Mouse (Mus musculus): ENCODE results near the gene Msh5. TPM values are rescaled to one million over a fixed set of nuclear protein-coding genes. Genes with fewer than 3 reads are reported as not detected.

Gene Msh5
- polyA plus RNA-seq, 1 experiment = 10.9 TPM

DNA sequence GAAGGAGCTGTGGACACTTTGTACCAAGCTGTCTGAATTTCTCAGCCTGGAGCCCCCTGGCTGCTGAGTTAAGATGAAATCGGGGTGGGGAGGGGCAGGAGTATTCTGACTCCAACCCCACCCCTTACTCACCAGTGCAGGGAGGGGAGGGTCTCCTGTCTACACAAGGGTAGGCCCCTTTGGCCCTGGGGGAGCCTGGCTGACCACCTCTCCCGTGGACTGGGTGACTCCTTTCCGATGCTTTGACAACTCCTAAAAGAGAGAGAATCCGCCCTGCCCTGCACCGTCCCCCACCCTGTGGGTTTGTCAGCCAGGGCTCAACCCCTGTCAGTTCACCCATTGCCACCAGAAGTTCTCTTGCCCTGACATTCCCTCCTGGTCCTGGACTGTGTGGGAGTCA, 20.3 kb downstream of the Msh5 start:
- Histone ChIP-seq H3K4me3 (replicated peaks) (no peak overlapping the region), H3K27me3 (replicated peaks) (peaks cover 2% of the 10 kb centered on the region), H3K4me1 (peaks cover 98% of the 10 kb centered on the region), H3K9me3 (no peaks in the 10 kb centered on the region), H3K36me3 (replicated peaks; ENCODE audit: low read length) (peaks cover 46% of the 10 kb centered on the region)
- no peak for TF ChIP-seq GATA1 (IDR thresholded peaks at IDR 0.05; ENCODE audit: borderline replicate concordance, low read length)
- no peak for TF ChIP-seq FLI1 (IDR thresholded peaks at IDR 0.05; ENCODE audit: low read length)

DNA sequence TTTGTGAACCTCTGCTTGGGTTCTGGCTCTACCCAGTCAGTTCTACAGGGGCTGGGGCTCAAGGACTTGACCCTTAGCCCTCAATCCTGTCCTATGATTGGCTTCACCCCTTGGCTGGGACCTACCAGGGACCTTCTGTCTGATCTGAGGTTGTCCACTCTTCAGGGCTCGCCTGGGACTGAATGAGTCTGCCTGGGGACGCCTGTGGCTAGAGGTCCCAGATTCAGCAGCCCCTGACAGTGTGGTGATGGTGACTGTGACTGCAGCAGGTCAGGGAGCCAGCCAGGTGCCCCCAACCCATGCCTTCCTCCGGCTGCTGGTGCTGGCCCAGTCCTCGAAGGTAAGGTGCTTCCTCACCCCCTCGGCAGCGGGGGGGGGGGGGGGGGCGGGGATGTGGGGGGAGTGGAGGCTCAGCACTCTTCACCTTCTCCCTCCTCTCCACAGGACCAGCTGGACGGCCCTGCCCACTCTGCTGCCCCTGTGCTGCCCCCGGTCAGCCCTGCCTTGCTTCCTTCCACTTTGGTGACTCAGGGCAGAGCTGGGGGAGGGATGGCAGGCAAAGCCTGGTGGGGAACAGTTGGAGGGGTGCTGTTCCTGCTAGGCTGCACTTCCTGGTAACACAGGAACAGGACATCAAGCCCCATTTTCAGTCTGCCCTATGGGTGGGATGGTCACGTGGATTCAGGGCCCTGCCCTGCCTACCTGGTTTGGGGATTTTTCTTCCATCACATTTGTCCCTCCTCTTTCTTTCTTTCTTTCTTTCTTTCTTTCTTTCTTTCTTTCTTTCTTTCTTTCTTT, 21.7 kb downstream of the Msh5 start:
- TF ChIP-seq FLI1 (IDR thresholded peaks at IDR 0.05; ENCODE audit: low read length) (no peak), GATA1 (IDR thresholded peaks at IDR 0.05; ENCODE audit: borderline replicate concordance, low read length) (no peak)
- H3K27me3 ChIP-seq (replicated peaks) = peaks cover 5% of the 10 kb centered on the region
- peaks cover 33% of the 10 kb centered on the region for H3K36me3 ChIP-seq (replicated peaks; ENCODE audit: low read length)
- no peaks in the 10 kb centered on the region for H3K9me3 ChIP-seq
- H3K4me3 ChIP-seq (replicated peaks) = peak overlapping the region; percentile 76
- H3K4me1 ChIP-seq = peaks cover 98% of the 10 kb centered on the region

DNA sequence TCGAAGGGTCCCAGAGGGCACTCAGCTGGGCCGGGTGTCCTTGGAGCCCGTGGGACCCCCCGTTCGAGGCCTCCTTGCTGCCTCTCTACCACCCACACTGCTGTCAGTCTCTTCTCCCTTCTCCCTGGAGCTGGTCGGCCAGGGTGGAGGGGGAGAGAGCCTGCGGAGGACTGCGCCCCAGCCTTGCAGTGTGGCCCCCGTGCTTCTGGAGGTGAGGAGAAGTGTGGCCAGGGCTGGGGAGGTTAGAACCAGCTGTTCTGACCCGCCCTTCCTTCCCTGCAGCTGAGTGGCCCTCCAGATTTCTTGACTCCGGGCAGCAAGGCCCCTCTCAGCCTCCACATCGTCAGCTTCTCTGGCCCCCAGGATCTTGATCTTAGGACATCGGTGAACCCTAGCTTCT, 22.3 kb downstream of the Msh5 start:
- Histone ChIP-seq H3K4me1 (peaks cover 94% of the 10 kb centered on the region), H3K27me3 (replicated peaks) (peaks cover 10% of the 10 kb centered on the region), H3K36me3 (replicated peaks; ENCODE audit: low read length) (peaks cover 27% of the 10 kb centered on the region), H3K4me3 (replicated peaks) (peak overlapping the region; percentile 48), H3K9me3 (no peaks in the 10 kb centered on the region)
- no peak for TF ChIP-seq FLI1 (IDR thresholded peaks at IDR 0.05; ENCODE audit: low read length)
- no peak for TF ChIP-seq GATA1 (IDR thresholded peaks at IDR 0.05; ENCODE audit: borderline replicate concordance, low read length)

DNA sequence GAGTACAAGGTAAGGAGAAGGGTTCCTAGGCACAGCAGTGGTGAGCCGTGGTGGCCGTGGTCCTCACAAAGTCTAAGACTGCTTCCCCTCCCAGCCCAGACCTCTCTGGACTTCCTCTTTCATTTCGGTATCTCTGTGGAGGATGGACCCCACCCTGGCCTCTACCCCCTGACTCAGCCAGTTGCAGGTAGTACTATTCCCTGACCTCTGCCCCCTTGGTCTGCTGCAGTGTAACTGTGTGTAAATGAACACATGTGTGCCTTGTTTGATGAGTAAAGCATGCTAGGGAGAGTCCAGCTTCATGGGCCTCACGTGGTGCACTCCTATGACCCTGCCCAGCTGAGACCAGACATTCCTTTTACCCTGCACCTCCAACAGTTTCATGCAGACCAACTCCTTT, 22.8 kb downstream of the Msh5 start:
- Histone ChIP-seq H3K9me3 (no peaks in the 10 kb centered on the region), H3K4me3 (replicated peaks) (peak overlapping the region; percentile 80), H3K36me3 (replicated peaks; ENCODE audit: low read length) (peaks cover 22% of the 10 kb centered on the region), H3K4me1 (peaks cover 89% of the 10 kb centered on the region), H3K27me3 (replicated peaks) (peaks cover 10% of the 10 kb centered on the region)
- TF ChIP-seq FLI1 (IDR thresholded peaks at IDR 0.05; ENCODE audit: low read length) (no peak), GATA1 (IDR thresholded peaks at IDR 0.05; ENCODE audit: borderline replicate concordance, low read length) (no peak)

DNA sequence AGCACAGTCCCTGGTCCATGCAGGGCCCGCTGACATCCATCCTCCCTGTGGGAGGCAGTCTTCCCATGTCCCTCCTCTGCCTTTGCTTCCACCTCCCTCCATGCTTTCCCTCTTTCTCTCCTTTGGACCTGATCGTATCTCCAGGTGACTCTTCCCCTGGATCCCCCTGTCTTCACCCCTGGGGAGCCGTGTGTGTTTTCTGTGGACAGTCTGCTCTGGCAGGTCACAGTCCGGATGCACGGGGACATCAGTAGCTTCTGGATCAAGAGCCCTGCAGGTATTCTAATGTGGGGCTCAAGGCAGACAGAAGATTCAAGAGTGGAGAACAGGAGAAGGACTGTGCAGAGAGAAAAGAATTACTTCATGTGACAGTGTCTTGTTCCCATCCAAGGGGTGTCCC, 23.3 kb downstream of the Msh5 start:
- H3K4me1 ChIP-seq = peaks cover 86% of the 10 kb centered on the region
- peaks cover 17% of the 10 kb centered on the region for H3K36me3 ChIP-seq (replicated peaks; ENCODE audit: low read length)
- TF ChIP-seq FLI1 (IDR thresholded peaks at IDR 0.05; ENCODE audit: low read length) (no peak), GATA1 (IDR thresholded peaks at IDR 0.05; ENCODE audit: borderline replicate concordance, low read length) (no peak)
- peak overlapping the region; percentile 80 for H3K4me3 ChIP-seq (replicated peaks)
- H3K27me3 ChIP-seq (replicated peaks) = peaks cover 11% of the 10 kb centered on the region
- no peaks in the 10 kb centered on the region for H3K9me3 ChIP-seq

DNA sequence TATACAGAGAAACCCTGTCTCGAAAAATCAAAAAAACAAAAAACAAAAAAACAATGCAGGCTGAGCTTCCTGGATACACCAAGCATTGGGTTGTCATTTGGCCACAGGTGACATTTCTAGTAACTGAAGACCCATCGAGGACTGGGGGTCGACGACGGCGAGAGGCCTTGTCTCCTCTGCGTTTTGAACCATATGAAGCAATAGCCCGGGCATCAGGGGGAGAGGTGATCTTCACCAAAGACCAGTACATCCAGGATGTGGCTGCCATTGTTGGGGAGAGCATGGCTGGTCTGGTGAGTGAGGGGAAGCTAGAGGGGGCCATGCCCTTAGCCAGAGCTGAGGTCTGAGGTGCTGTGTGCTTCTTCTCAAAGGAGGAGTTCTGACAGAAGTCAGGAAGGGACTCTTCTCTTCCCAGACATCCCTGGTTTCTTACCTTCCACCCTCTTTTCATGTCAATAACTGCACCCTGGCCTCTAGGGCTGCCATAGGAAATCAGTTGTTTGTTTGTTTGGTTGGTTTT, 23.9 kb downstream of the Msh5 start:
- TF ChIP-seq FLI1 (IDR thresholded peaks at IDR 0.05; ENCODE audit: low read length) (no peak), GATA1 (IDR thresholded peaks at IDR 0.05; ENCODE audit: borderline replicate concordance, low read length) (no peak)
- no peak overlapping the region for H3K4me3 ChIP-seq (replicated peaks)
- no peaks in the 10 kb centered on the region for H3K9me3 ChIP-seq
- peaks cover 11% of the 10 kb centered on the region for H3K36me3 ChIP-seq (replicated peaks; ENCODE audit: low read length)
- H3K27me3 ChIP-seq (replicated peaks) = peaks cover 14% of the 10 kb centered on the region
- peaks cover 86% of the 10 kb centered on the region for H3K4me1 ChIP-seq

DNA sequence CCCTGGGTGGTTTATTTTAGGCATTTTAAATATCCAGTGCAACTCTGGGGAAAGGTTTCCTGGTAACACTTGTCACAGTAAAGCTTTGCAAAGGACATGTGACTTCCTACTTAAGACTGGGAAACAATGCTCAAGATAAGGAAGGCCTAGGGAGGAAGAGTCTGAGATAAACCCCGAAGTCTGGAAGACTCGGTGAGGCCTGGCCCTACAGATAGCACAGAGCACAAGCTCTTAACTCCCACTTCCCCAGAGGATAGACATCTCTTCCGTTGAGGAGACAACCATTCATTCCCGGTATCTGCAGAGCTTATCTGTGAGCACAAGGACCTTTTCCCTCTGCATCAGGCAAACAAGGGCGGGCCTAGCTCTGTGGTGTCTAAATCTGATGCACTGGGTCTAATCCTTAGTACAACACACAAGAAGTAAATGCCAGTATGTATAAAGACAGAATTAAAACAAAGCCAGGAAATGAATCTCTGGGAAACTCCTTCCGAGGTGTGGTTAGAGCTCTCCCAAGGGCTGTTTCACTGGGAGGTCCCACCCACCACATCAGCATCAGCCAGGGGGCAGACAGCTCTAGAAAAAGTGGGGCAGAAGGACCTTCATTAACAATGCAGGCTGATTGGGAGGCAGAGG, 24.6 kb downstream of the Msh5 start:
- H3K9me3 ChIP-seq = no peaks in the 10 kb centered on the region
- peaks cover 12% of the 10 kb centered on the region for H3K36me3 ChIP-seq (replicated peaks; ENCODE audit: low read length)
- no peak for TF ChIP-seq FLI1 (IDR thresholded peaks at IDR 0.05; ENCODE audit: low read length)
- TF ChIP-seq GATA1 (IDR thresholded peaks at IDR 0.05; ENCODE audit: borderline replicate concordance, low read length) = peak; percentile 80; the same call in 2 of the 3 replicates
- peak overlapping the region; percentile 53 for H3K4me3 ChIP-seq (replicated peaks)
- peaks cover 84% of the 10 kb centered on the region for H3K4me1 ChIP-seq
- H3K27me3 ChIP-seq (replicated peaks) = peaks cover 15% of the 10 kb centered on the region

DNA sequence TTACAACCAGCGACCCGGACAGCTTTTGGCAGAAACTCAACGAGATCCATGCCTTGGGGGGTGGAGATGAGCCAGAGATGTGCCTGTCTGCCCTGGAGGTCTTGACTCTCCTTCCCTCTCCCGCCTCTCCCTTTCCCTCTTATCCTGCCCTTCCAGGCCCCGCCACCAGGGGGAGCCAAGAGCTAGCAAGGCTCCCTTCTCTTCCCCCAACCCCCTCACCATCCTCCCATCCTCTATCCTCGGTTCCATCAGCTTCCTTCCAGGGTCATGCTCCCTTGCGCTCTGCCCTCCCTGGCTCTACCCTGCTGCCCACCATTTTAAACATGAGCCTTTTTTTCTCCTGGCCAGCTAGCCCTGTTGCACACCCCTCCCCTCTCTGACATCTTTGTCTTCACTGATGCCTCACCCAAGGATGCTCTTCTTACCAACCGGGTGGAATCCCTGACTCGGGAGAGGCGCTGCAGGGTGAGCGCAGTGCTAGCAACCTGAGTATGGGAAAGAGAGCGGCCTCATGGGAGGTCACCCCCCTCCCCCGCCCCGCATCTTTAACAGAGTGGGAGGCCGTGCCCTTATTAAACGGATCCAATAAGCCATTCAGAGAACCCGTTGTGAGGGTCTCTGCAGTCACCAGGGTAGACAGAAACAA, 25.3 kb downstream of the Msh5 start:
- TF ChIP-seq GATA1 (IDR thresholded peaks at IDR 0.05; ENCODE audit: borderline replicate concordance, low read length) (no peak), FLI1 (IDR thresholded peaks at IDR 0.05; ENCODE audit: low read length) (no peak)
- Histone ChIP-seq H3K27me3 (replicated peaks) (peaks cover 15% of the 10 kb centered on the region), H3K36me3 (replicated peaks; ENCODE audit: low read length) (peaks cover 16% of the 10 kb centered on the region), H3K4me1 (peaks cover 86% of the 10 kb centered on the region), H3K4me3 (replicated peaks) (peak overlapping the region; percentile 85), H3K9me3 (no peaks in the 10 kb centered on the region)

DNA sequence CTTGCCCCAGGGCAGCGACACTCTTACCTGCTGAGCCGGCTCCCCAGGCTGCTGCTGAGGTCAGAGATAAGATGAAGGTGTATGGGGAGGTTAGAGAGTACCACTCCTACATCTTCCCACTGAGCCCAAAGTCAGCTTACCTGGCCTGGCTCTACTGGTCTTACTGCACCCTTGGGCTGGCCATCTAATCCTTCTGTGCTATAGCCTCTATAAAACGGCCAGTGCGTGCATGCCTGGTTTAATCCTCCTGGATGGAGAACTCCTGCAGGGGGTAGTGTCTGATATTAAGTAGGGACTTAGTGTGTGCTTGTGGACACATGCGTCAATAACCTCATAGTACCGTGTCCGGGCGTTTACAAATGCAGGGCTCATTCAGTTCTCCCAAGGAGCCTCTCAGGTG, 26.0 kb downstream of the Msh5 start:
- H3K4me3 ChIP-seq (replicated peaks) = no peak overlapping the region
- H3K4me1 ChIP-seq = peaks cover 85% of the 10 kb centered on the region
- no peaks in the 10 kb centered on the region for H3K9me3 ChIP-seq
- peaks cover 20% of the 10 kb centered on the region for H3K36me3 ChIP-seq (replicated peaks; ENCODE audit: low read length)
- TF ChIP-seq FLI1 (IDR thresholded peaks at IDR 0.05; ENCODE audit: low read length) (no peak), GATA1 (IDR thresholded peaks at IDR 0.05; ENCODE audit: borderline replicate concordance, low read length) (no peak)
- H3K27me3 ChIP-seq (replicated peaks) = peaks cover 15% of the 10 kb centered on the region

Measured in megakaryocyte, embryonic 14.5 days (primary cell).